Mouse (Mus musculus) kidney, adult 18-20 months (tissue): ENCODE data around the gene Zmym6.
A peak's percentile ranks its signal among the peaks of the same experiment; 100 is the strongest.

Source experiments
- DNase-seq: peaks from one replicate; pipeline ENCODE4 v3.0.0; 2021

The Zmym6 gene

DNA sequence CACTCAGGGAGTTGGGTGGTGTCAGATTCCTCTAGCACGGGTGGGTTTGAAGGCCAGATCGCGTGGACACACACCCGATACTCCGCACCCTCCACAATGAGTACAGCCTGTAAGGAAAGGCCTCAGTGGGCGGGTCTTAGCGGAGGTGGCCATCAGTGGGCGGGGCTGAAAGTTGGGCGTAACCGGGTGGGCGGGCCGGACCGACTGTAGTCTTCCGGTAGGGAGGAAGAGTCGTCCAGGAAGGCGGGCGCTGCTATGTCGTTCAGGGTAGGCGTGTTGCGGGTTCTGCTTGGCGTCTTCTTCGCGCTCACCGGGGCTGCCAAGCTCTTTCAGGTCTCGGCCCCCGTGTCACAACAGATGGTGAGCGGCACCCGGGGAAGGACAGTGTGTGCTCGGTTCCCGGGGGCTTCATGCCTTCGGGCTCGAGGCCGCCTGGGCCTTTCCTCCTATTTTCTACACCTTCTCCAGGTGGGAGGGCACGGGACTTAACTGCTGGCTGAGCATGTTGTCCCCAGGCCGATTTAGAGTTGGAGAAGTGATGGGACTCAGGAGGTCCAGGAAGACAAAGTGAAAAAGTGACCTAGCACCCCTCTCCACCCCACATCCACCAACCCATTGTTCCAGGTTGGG is 48.8 kb downstream of the Zmym6 start:
- DNase-seq, result peak; percentile 85

- DNase-seq, result no peak
These were observed 57.5 kb downstream of the Zmym6 start for GRCm38 (mm10) chr4:127134687-127135086.

GRCm38 (mm10) chr4:127137591-127137990 is 60.4 kb downstream of the Zmym6 start:
- no peak for DNase-seq

- no peak for DNase-seq
These were observed 61.3 kb downstream of the Zmym6 start for GRCm38 (mm10) chr4:127138486-127138885.

GRCm38 (mm10) chr4:127150031-127150430 is 72.8 kb downstream of the Zmym6 start:
- no peak for DNase-seq

GRCm38 (mm10) chr4:127153345-127153744 is 76.2 kb downstream of the Zmym6 start:
- DNase-seq, result no peak

DNA sequence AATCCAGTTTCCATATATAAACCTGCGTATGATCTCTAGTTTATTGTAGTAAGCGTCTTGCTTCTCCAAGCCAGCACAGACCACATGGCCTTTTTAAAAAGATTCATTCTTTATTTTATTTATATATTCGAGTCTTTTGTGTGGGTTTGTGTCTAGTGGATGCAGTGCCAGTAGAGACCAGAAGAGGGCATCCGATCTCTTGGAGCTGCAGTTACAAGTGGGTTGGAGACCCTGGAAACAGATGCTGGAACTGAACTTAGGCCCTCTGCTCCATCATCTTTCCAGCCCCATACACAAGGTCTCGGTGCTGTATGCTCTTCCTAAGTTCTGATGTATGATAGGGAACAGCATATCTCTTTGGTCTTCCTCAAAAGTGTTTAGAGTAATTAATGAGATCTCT is 78.6 kb downstream of the Zmym6 start:
- DNase-seq, result no peak

DNA sequence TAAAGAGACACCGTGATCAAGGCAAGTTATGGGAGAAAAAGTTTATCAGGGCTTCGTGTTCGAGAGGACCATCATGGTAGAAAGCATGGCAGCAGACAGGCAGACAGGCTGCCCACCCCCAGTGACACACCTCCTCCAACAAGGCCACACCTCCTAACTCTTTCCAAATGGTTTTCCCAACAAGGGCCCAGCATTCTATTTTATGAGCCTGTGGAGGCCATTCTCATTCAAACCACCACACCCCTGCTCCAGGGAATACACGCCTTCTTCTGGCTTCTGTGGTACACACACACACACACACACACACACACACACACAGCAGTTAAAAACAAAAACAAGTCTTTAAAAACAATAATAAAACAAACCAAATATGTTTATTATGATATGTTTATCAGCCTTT is 80.6 kb downstream of the Zmym6 start:
- DNase-seq, result no peak

- no peak for DNase-seq
These were observed 86.7 kb downstream of the Zmym6 start for GRCm38 (mm10) chr4:127163926-127164325.

DNA sequence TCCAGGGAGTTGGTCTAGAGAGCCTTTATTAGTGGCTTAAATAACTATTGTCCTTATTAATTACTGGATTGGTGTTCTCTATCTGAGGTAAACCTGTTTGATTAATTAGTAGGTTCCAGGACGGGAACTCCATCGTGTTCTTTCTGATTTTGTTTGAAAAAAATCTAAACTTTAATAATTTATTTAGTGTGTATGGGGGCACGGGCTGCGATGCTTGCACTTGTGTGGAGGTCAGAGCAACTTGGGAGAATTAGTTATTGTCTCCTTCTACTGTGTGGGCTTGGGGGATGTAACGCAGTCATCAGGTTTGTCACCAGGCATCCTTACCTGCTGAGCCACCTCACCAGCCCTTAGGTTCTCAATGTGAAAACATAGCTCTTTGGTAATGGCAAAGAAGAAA is 89.9 kb downstream of the Zmym6 start:
- DNase-seq, result no peak

DNA sequence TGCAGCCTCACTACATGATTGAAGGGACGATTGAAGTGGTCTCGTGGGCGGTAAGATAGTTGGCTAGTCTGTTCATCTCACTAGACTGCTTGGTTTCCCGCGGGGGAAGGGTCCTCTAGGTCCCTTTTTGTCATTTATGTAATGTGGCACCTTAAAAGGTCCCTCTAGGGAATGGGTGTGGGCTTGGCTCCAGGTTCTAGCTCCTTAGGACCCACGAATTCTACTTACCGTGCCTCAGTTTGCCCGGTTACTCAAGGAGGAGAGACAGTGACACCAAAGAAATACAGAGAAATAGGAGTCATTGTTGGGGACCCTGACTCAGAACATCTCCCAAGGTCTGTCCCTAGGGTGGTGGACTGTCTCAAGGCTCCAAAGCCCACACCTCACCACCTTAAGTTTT is 90.5 kb downstream of the Zmym6 start:
- no peak for DNase-seq

GRCm38 (mm10) chr4:127168211-127168913 is 91.2 kb downstream of the Zmym6 start:
- DNase-seq, result peak; percentile 44

DNA sequence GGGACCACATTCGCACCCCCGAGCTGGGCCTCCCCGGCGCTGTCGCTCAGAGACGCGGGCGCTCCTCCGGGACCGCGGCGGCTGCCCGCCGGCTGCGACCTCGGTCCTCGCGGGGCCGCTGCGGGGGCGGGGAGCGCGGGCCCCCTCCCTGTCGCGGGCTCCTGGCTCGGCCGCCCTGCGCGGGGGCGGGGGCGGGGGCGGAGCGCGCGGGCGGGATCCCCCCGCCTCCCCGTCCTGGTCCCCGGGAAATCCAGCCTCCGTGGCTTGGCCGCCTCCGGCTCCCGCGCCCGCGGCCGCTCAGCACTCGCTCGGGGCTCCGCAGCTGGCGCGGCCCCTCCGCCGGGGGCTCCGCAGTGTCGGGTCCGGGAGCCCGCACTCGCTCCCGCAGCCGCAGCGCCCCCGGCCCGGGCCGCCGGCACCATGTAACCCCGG is 91.7 kb downstream of the Zmym6 start, which contains the start of gene Dlgap3:
TSS of gene Dlgap3 (plus strand) at position 291 of the 432 bp plus-strand sequence.
- DNase-seq, result peak; percentile 16

DNA sequence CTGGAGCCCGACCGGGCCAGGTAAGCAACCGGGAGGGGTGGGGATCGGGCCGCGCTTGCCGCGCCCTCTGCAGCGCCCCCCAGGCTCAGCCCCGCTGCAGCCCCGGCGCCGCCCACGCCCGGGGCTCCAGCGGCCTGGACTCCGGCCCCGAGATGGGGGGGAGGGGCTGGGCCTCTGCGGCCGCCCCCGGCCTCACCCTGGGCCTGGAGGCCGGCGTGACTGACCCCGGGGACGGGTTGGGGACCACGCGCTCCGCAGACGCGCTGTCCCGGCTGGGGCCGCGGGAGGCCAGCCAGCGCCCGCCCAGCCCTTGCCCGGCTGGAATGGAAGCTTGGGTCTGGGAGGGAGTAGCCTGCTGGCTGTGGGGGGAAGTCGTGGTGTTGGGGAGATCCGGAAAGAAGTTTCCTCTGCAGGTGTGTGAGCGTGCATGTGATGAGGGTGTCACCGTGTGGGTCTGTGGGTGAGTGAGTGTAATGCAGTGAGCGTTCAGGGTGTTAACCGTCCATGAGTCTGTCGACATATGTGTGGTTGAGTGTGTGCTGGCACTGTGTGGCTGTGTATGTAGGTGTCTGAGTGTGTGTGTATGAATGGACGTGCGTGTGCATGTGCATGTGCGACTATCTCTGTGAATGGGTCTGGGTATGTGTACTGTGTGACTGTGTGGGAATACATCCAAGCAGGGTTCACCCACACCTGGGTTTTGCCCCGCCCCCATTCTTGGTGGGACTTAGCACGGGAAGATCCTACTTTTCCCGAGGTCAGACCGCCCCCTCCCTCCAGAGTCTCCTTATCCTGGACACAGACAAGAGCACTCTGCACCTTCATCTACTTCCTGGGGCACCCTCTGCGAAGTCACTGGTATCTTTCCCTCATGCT is 92.4 kb downstream of the Zmym6 start:
- DNase-seq, result no peak

DNA sequence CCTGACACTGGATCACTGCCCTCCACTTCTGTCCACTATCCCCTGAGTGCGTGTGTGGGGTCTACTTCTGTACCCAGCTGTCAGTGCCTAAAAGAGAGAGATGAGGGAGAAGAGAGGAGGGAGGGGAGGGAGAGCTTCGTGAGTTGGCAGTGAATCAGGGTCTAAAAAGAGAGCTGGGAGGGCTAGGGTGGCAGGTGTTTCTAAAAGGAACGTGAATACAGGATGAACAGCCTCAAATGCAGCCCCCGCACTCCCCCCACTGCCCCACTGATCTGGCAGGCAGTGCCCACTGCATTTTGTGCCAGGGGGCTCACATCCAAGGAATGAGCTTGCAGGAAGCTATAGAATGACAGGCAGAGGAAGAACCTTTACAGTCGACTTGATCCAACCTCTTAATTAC is 93.7 kb downstream of the Zmym6 start:
- DNase-seq, result no peak

GRCm38 (mm10) chr4:127171341-127171905 is 94.2 kb downstream of the Zmym6 start:
- no peak for DNase-seq

- DNase-seq, result no peak
These were observed 94.9 kb downstream of the Zmym6 start for GRCm38 (mm10) chr4:127172119-127172518.

DNA sequence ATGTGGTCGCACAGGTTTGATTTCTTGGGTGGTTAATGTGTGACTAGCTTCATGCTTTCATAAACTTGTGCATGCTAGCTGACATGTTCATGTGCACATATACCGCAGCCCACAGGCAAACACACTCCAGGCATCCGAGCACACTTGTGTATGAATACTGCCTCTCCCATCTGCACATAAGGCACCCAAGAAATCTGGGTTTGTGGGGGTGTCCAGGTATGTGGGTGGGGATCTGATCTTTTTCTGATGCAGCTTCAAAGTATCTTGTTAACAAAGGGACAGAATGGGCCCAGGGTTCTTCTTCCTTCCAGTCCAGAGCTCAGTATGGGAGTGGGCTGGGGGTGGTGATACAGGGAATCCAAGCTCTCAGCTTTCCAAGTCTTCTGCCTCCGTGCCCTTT is 95.4 kb downstream of the Zmym6 start:
- DNase-seq, result no peak

DNA sequence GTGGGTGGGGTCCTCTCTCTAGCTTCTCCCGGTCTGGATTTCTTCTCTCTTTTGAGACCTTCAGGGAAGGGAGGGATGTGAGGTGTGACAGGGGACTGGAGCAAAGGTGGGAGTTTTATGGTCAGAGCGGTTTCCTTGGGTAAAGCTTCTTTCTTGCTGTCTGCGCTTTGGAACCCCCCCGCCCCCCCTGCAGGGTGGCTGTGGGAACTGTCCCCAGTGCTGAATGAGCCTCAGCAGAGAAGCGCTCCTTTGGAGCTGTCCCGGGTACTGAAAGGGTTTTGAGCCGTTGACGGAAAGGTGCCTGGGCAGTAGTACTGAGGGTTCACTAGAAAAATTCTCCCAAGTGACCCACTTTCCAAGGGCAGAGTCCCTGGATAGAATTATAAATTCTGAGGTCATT is 96.3 kb downstream of the Zmym6 start:
- DNase-seq, result peak; percentile 54
